ENCODE assay signal across 7 mouse cellular contexts in genomic region chrX:12126408-12127105, GRCm38 (mm10). TPM values are rescaled to one million over a fixed set of nuclear protein-coding genes. Genes with fewer than 3 reads are reported as not detected.
DNase-seq lines count a peak whose midpoint lies in the region; ATAC-seq and TF ChIP-seq lines count a peak whose summit lies in the region.

No protein-coding gene starts in this region.

- H3K27me3 ChIP-seq in CH12.LX (replicated peaks) (no peaks in the 10 kb centered on the region), E14TG2a.4 (ENCODE audit: insufficient read depth, low read length) (peaks cover 60% of the 10 kb centered on the region)
- no peaks in the 10 kb centered on the region; the same call in 1 of the 2 replicates for H3K27me3 ChIP-seq in forebrain, postnatal 0 days (ENCODE audit: insufficient read depth, low read length)
- peaks cover 69% of the 10 kb centered on the region for H3K27me3 ChIP-seq in liver, embryonic 16.5 days (ENCODE audit: control insufficient read depth, insufficient read depth, low read depth, low read length)

- H3K36me3 ChIP-seq in CH12.LX (replicated peaks in 1 of 2; ENCODE audit: control insufficient read depth in 1 of 2, insufficient read depth in 1 of 2, low read length in 1 of 2): no peaks in the 10 kb centered on the region
- H3K36me3 ChIP-seq in E14TG2a.4 (ENCODE audit: insufficient read depth, low read length): no peaks in the 10 kb centered on the region
- no peaks in the 10 kb centered on the region for H3K36me3 ChIP-seq in forebrain, postnatal 0 days (ENCODE audit: insufficient read depth)
- no peaks in the 10 kb centered on the region for H3K36me3 ChIP-seq in liver, embryonic 16.5 days (ENCODE audit: control insufficient read depth, insufficient read depth)

- no peak for DNase-seq in CH12.LX (ENCODE audit: extremely low read depth)
- peak; percentile 10 for DNase-seq in forebrain, postnatal 0 days
- no peak for DNase-seq in layer of hippocampus, adult 9-11 months
- DNase-seq in spleen, postnatal 4 days (ENCODE audit: low spot score in 2 of 2): no peak

- no peak for TF ChIP-seq RAD21 in CH12.LX (IDR thresholded peaks at IDR 0.05; ENCODE audit: low read depth, low read length)

- no peak for TF ChIP-seq EP300 in CH12.LX (IDR thresholded peaks at IDR 0.05; ENCODE audit: low read length)

- dilution Hi-C loops in CH12.LX (cut with MboI; ENCODE audit: extremely low pct_ligation_motif_present, extremely low pct_unique_long_range_greater_than_20kb, low sequenced_read_pairs): no loop called here

- in situ Hi-C loops in CH12.LX (cut with MboI; ENCODE audit: low pct_ligation_motif_present, low pct_unique_long_range_greater_than_20kb, low sequenced_read_pairs): loop anchor here (5.0 kb wide), 1 partner anchor 39 kb away; no protein-coding TSS in a partner anchor

- ATAC-seq in forebrain, postnatal 0 days: no peak
- ATAC-seq in liver, embryonic 16.5 days (ENCODE audit: low read depth): no peak
- no peak for ATAC-seq in frontal cortex, adult (ENCODE audit: low TSS enrichment)

- H3K4me1 ChIP-seq in CH12.LX (ENCODE audit: control insufficient read depth in 1 of 2, insufficient read depth in 2 of 2) (peaks cover 10 to 50% of the 10 kb centered on the region in 2 experiments), E14TG2a.4 (replicated peaks; ENCODE audit: low read depth, low read length) (peaks cover 66% of the 10 kb centered on the region)
- H3K4me1 ChIP-seq in forebrain, postnatal 0 days (ENCODE audit: insufficient read depth): no peaks in the 10 kb centered on the region; the same call in 1 of the 2 replicates
- no peaks in the 10 kb centered on the region; the same call in 1 of the 2 replicates for H3K4me1 ChIP-seq in liver, embryonic 16.5 days (ENCODE audit: control insufficient read depth, low read depth, low read length)

- TF ChIP-seq POLR2A in CH12.LX (IDR thresholded peaks at IDR 0.05; ENCODE audit: low read depth, low read length): no peak

- peak overlapping the region; percentile 73 for H3K4me2 ChIP-seq in CH12.LX (ENCODE audit: insufficient read depth, low read depth, poor library complexity, severe bottlenecking)
- H3K4me2 ChIP-seq in forebrain, postnatal 0 days (ENCODE audit: low read depth): peak overlapping the region; percentile 60
- 0 out of 2 replicates have a peak overlapping the region, but pooled peaks have one; percentile 53 for H3K4me2 ChIP-seq in liver, embryonic 16.5 days (ENCODE audit: low read depth, low read length)

- peak overlapping the region; percentile 76 for H3K9ac ChIP-seq in CH12.LX (ENCODE audit: insufficient read depth, low read depth)
- H3K9ac ChIP-seq in forebrain, postnatal 0 days: peak overlapping the region; percentile 69
- H3K9ac ChIP-seq in liver, embryonic 16.5 days (ENCODE audit: low read depth, low read length): no peak overlapping the region

- WGBS in forebrain, postnatal 0 days: 18% methylated on average over 22 of the region's 22 CpGs
- 25% methylated on average over 22 of the region's 22 CpGs for WGBS in liver, embryonic 16.5 days (ENCODE audit: insufficient replicate concordance)

- no peak for TF ChIP-seq CTCF in CH12.LX (conservative IDR thresholded peaks at IDR 0.05 in 1 of 2, IDR thresholded peaks at IDR 0.05 in 1 of 2; ENCODE audit: low read depth in 2 of 2, low read length in 2 of 2)
- TF ChIP-seq CTCF in E14TG2a.4 (conservative IDR thresholded peaks at IDR 0.05; ENCODE audit: low read length): no peak
- TF ChIP-seq CTCF in forebrain, postnatal 0 days (IDR thresholded peaks at IDR 0.05; ENCODE audit: low read depth): no peak

- no peaks in the 10 kb centered on the region for H3K9me3 ChIP-seq in CH12.LX (replicated peaks; ENCODE audit: low read length)
- H3K9me3 ChIP-seq in E14TG2a.4 (ENCODE audit: low read length): no peaks in the 10 kb centered on the region
- H3K9me3 ChIP-seq in forebrain, postnatal 0 days (ENCODE audit: low read length): no peaks in the 10 kb centered on the region
- H3K9me3 ChIP-seq in liver, embryonic 16.5 days (replicated peaks; ENCODE audit: control insufficient read depth, low read length): no peaks in the 10 kb centered on the region

- H3K4me3 ChIP-seq in CH12.LX (replicated peaks in 1 of 3; ENCODE audit: low read depth in 2 of 3, low read length in 2 of 3, poor library complexity in 1 of 3) (peak overlapping the region; percentile 53 to 75 (median 58)), E14TG2a.4 (replicated peaks; ENCODE audit: low read length) (peak overlapping the region; percentile 75)
- H3K4me3 ChIP-seq in forebrain, postnatal 0 days (ENCODE audit: low read depth, low read length): peak overlapping the region; percentile 54
- H3K4me3 ChIP-seq in liver, embryonic 16.5 days (ENCODE audit: low read depth, low read length): peak overlapping the region; percentile 56; the same call in 1 of the 2 replicates

- peak overlapping the region; percentile 49 for H3K27ac ChIP-seq in CH12.LX (ENCODE audit: insufficient read depth, low read depth)
- no peak overlapping the region for H3K27ac ChIP-seq in forebrain, postnatal 0 days (ENCODE audit: low read depth, low read length)
- no peak overlapping the region for H3K27ac ChIP-seq in liver, embryonic 16.5 days (ENCODE audit: low read length)

- H3K79me2 ChIP-seq in CH12.LX (replicated peaks; ENCODE audit: control insufficient read depth, extremely low read depth, insufficient read depth, poor library complexity, severe bottlenecking): peaks cover 33% of the 10 kb centered on the region

TF ChIP-seq in CH12.LX, 34 proteins besides CTCF, POLR2A, EP300 and RAD21:
- TF ChIP-seq CHD2 (IDR thresholded peaks at IDR 0.05; ENCODE audit: low read length): no peak
- no peak for TF ChIP-seq GABPA (IDR thresholded peaks at IDR 0.05; ENCODE audit: insufficient replicate concordance, low read depth, low read length)
- no peak for TF ChIP-seq NELFE (IDR thresholded peaks at IDR 0.05; ENCODE audit: low read depth, low read length)
- no peak for TF ChIP-seq USF2 (conservative IDR thresholded peaks at IDR 0.05; ENCODE audit: low read depth, low read length)
- TF ChIP-seq ZMIZ1 (IDR thresholded peaks at IDR 0.05; ENCODE audit: low read depth, low read length): no peak
- no peak for TF ChIP-seq ZKSCAN1 (IDR thresholded peaks at IDR 0.05; ENCODE audit: borderline replicate concordance, low read depth, low read length)
- no peak for TF ChIP-seq RCOR1 (conservative IDR thresholded peaks at IDR 0.05; ENCODE audit: low read depth, low read length)
- TF ChIP-seq JUN (IDR thresholded peaks at IDR 0.05; ENCODE audit: insufficient read depth, low read depth, low read length): no peak
- no peak for TF ChIP-seq ZNF384 (IDR thresholded peaks at IDR 0.05; ENCODE audit: low read depth, low read length)
- TF ChIP-seq ETS1 (conservative IDR thresholded peaks at IDR 0.05; ENCODE audit: low read depth, low read length): no peak
- no peak for TF ChIP-seq UBTF (IDR thresholded peaks at IDR 0.05; ENCODE audit: low read depth, low read length)
- no peak for TF ChIP-seq MYC (IDR thresholded peaks at IDR 0.05; ENCODE audit: low read depth, low read length)
- no peak for TF ChIP-seq CHD1 (IDR thresholded peaks at IDR 0.05; ENCODE audit: low read depth, low read length)
- no peak for TF ChIP-seq HCFC1 (IDR thresholded peaks at IDR 0.05; ENCODE audit: low read depth, low read length)
TF ChIP-seq in CH12.LX: peak in this region for 0.

RNA-seq across cellular contexts. Expression of gene Bcor, which starts 33.6 kb away (rescaled TPM):
- 40.0 and 41.1 TPM in 2 replicates for total RNA-seq in CH12.LX (2012; rRNA removed)
- 14.3 and 14.6 TPM in 2 replicates for total RNA-seq in CH12.LX (2014; rRNA removed)
- polyA plus RNA-seq in CH12.LX (2012; ENCODE audit: insufficient read length, low read depth): 29.6 and 33.8 TPM in 2 replicates
- 32.1 and 33.5 TPM in 2 replicates for total RNA-seq in forebrain, postnatal 0 days (2014; rRNA removed)
- polyA plus RNA-seq in forebrain, postnatal 0 days (2015; fragmentation: Nextera tagmentation; extraction: Ambion mirVana): 10.3 and 10.5 TPM in 2 replicates
- 4.5 and 4.9 TPM in 2 replicates for polyA plus RNA-seq in liver, embryonic 16.5 days (2015; fragmentation: Nextera tagmentation; extraction: Ambion mirVana)
